In genomic region chr7:120201231-120201744, GRCm38 (mm10) we compare ENCODE assay signal across 9 mouse cellular contexts. TPM values are rescaled to one million over a fixed set of nuclear protein-coding genes. Genes with fewer than 3 reads are reported as not detected.
DNase-seq lines count a peak whose midpoint lies in the region; ATAC-seq and TF ChIP-seq lines count a peak whose summit lies in the region.
"Had no signal": no experiment of that assay in that cellular context is flagged by ENCODE, and none has a peak within 500 bp of the region (broad histone marks: within the 10 kb centered on the region; RNA-seq: fewer than 3 reads in every experiment).

No protein-coding gene starts in this region.

- no peak overlapping the region for H3ac ChIP-seq in myocyte (ENCODE audit: control insufficient read depth, insufficient read length)

- peak; percentile 51 for DNase-seq in adrenal gland, postnatal 25 days
- DNase-seq in embryonic facial prominence, embryonic 11.5 days (ENCODE audit: low spot score), result no peak
- no peak for DNase-seq in gastrocnemius, postnatal 10 days
- no peak for DNase-seq in frontal cortex, postnatal 36 days (ENCODE audit: low spot score in 2 of 2)

- H3K36me3 ChIP-seq in embryonic facial prominence, embryonic 11.5 days (replicated peaks; ENCODE audit: control insufficient read depth, insufficient read depth, low read depth, low read length), result no peaks in the 10 kb centered on the region
- H3K36me3 ChIP-seq in hindbrain, embryonic 13.5 days, result no peaks in the 10 kb centered on the region
- no peaks in the 10 kb centered on the region for H3K36me3 ChIP-seq in limb, embryonic 13.5 days
- no peaks in the 10 kb centered on the region for H3K36me3 ChIP-seq in myocyte (ENCODE audit: control insufficient read depth, insufficient read depth)

- H3K27me3 ChIP-seq in embryonic facial prominence, embryonic 11.5 days (ENCODE audit: control insufficient read depth, insufficient read depth, low read length), result no peaks in the 10 kb centered on the region
- peaks cover 41% of the 10 kb centered on the region for H3K27me3 ChIP-seq in hindbrain, embryonic 13.5 days
- peaks cover 42% of the 10 kb centered on the region for H3K27me3 ChIP-seq in limb, embryonic 13.5 days
- H3K27me3 ChIP-seq in myocyte (ENCODE audit: control insufficient read depth, insufficient read depth, insufficient read length), result no peaks in the 10 kb centered on the region

- no peak for ATAC-seq in embryonic facial prominence, embryonic 11.5 days (replicated peaks; ENCODE audit: insufficient number of reproducible peaks, low FRiP score, low TSS enrichment, low read depth)
- no peak for ATAC-seq in hindbrain, embryonic 13.5 days (ENCODE audit: low FRiP score)
- ATAC-seq in limb, embryonic 13.5 days (ENCODE audit: low FRiP score, low read depth), result no peak
- ATAC-seq in frontal cortex, adult (ENCODE audit: low TSS enrichment), result no peak

- peak overlapping the region; percentile 46 for H3K9ac ChIP-seq in embryonic facial prominence, embryonic 11.5 days (replicated peaks; ENCODE audit: low read length)
- H3K9ac ChIP-seq in hindbrain, embryonic 13.5 days, result no peak overlapping the region; the same call in 1 of the 2 replicates
- H3K9ac ChIP-seq in limb, embryonic 13.5 days, result peak overlapping the region; percentile 53; the same call in 1 of the 2 replicates

- no peak overlapping the region for H3K27ac ChIP-seq in embryonic facial prominence, embryonic 11.5 days (replicated peaks; ENCODE audit: low read depth, low read length)
- no peak overlapping the region for H3K27ac ChIP-seq in hindbrain, embryonic 13.5 days
- H3K27ac ChIP-seq in limb, embryonic 13.5 days, result no peak overlapping the region

- H3K79me2 ChIP-seq in myocyte (ENCODE audit: control insufficient read depth, insufficient read depth), result no peaks in the 10 kb centered on the region

- TF ChIP-seq POLR2A in myocyte (IDR thresholded peaks at IDR 0.05; ENCODE audit: insufficient read length, low read depth), result no peak

- peaks cover 2% of the 10 kb centered on the region; the same call in 1 of the 2 replicates for H3K4me1 ChIP-seq in embryonic facial prominence, embryonic 11.5 days (ENCODE audit: control insufficient read depth, insufficient read depth, low read length)
- peaks cover 20% of the 10 kb centered on the region for H3K4me1 ChIP-seq in hindbrain, embryonic 13.5 days (replicated peaks)
- peaks cover 8% of the 10 kb centered on the region for H3K4me1 ChIP-seq in limb, embryonic 13.5 days

- H3K4me2 ChIP-seq in embryonic facial prominence, embryonic 11.5 days (ENCODE audit: low read depth, low read length), result peak overlapping the region; percentile 67
- peak overlapping the region; percentile 58 for H3K4me2 ChIP-seq in hindbrain, embryonic 13.5 days
- H3K4me2 ChIP-seq in limb, embryonic 13.5 days (replicated peaks), result peak overlapping the region; percentile 63
- H3K4me2 ChIP-seq in myocyte (ENCODE audit: low read depth), result peak overlapping the region; percentile 18

- H3K4me3 ChIP-seq in embryonic facial prominence, embryonic 11.5 days (ENCODE audit: low read depth, low read length), result peak overlapping the region; percentile 41
- peak overlapping the region; percentile 34 for H3K4me3 ChIP-seq in hindbrain, embryonic 13.5 days
- peak overlapping the region; percentile 30 for H3K4me3 ChIP-seq in limb, embryonic 13.5 days
- peak overlapping the region; percentile 12 for H3K4me3 ChIP-seq in myocyte
- H3K4me3 ChIP-seq: megakaryocyte, embryonic 14.5 days had no signal

- no peaks in the 10 kb centered on the region for H3K9me3 ChIP-seq in embryonic facial prominence, embryonic 11.5 days (replicated peaks; ENCODE audit: control insufficient read depth, low read length)
- no peaks in the 10 kb centered on the region for H3K9me3 ChIP-seq in hindbrain, embryonic 13.5 days
- no peaks in the 10 kb centered on the region for H3K9me3 ChIP-seq in limb, embryonic 13.5 days

- under 1% methylated on average over 14 of the region's 14 CpGs for WGBS in embryonic facial prominence, embryonic 11.5 days
- WGBS in hindbrain, embryonic 13.5 days, result 8% methylated on average over 14 of the region's 14 CpGs
- WGBS in limb, embryonic 13.5 days, result 2% methylated on average over 14 of the region's 14 CpGs

TF ChIP-seq in myocyte, 11 proteins besides CTCF, POLR2A, EP300 and RAD21:
- TF ChIP-seq E2F4 (IDR thresholded peaks at IDR 0.05; ENCODE audit: insufficient read depth), result no peak
- TF ChIP-seq POLR2AphosphoS2 (IDR thresholded peaks at IDR 0.05; ENCODE audit: insufficient read length, low read depth), result no peak
- no peak for TF ChIP-seq MAX (IDR thresholded peaks at IDR 0.05; ENCODE audit: low read depth)
- TF ChIP-seq REST (IDR thresholded peaks at IDR 0.05; ENCODE audit: insufficient read depth, insufficient read length), result no peak
- no peak for TF ChIP-seq TCF12 (IDR thresholded peaks at IDR 0.05; ENCODE audit: insufficient read depth, poor library complexity, severe bottlenecking)
- TF ChIP-seq SRF (IDR thresholded peaks at IDR 0.05; ENCODE audit: control insufficient read depth, insufficient read length, low read depth), result no peak
- no peak for TF ChIP-seq MYOG (IDR thresholded peaks at IDR 0.05; ENCODE audit: control insufficient read depth in 1 of 3, insufficient read depth in 1 of 3, insufficient read length in 2 of 3, low read depth in 2 of 3)
- no peak for TF ChIP-seq USF1 (IDR thresholded peaks at IDR 0.05; ENCODE audit: low read depth)
TF ChIP-seq in myocyte: peak in this region for 0.

RNA-seq across cellular contexts. Expression of gene Crym, which starts 0.6 kb away (rescaled TPM):
- 1.6 and 3.3 TPM in 2 replicates for total RNA-seq in adrenal gland, postnatal 25 days (2021)
- 142 and 181 TPM in 2 replicates for polyA plus RNA-seq in embryonic facial prominence, embryonic 11.5 days (2014; fragmentation: Nextera tagmentation; extraction: Ambion mirVana)
- polyA plus RNA-seq in hindbrain, embryonic 13.5 days (2015; fragmentation: Nextera tagmentation; extraction: Ambion mirVana), result 14.6 and 17.8 TPM in 2 replicates
- 13.1 and 18.3 TPM in 2 replicates for polyA plus RNA-seq in limb, embryonic 13.5 days (2015; fragmentation: Nextera tagmentation; extraction: Ambion mirVana)
- 9.8 TPM for polyA plus RNA-seq in myocyte (2012; fragmentation: generic; extraction: Trizol)
- total RNA-seq in gastrocnemius, postnatal 10 days (2021), result 10 to 100 TPM; 11.9 to 13.0 TPM

RNA-seq across cellular contexts. Expression of gene Abca14, which starts 2.5 kb away (rescaled TPM):
- total RNA-seq in adrenal gland, postnatal 25 days (2021), result not detected in 2 replicates
- not detected in 2 replicates for polyA plus RNA-seq in embryonic facial prominence, embryonic 11.5 days (2014; fragmentation: Nextera tagmentation; extraction: Ambion mirVana)
- polyA plus RNA-seq in hindbrain, embryonic 13.5 days (2015; fragmentation: Nextera tagmentation; extraction: Ambion mirVana), result not detected in 2 replicates
- not detected in 2 replicates for polyA plus RNA-seq in limb, embryonic 13.5 days (2015; fragmentation: Nextera tagmentation; extraction: Ambion mirVana)
- polyA plus RNA-seq in myocyte (2012; fragmentation: generic; extraction: Trizol), result not detected
- not detected for total RNA-seq in gastrocnemius, postnatal 10 days (2021)

RNA-seq across cellular contexts. Expression of gene Anks4b, which starts 27.6 kb away (rescaled TPM):
- 0.24 and 0.48 TPM in 2 replicates for total RNA-seq in adrenal gland, postnatal 25 days (2021)
- polyA plus RNA-seq in embryonic facial prominence, embryonic 11.5 days (2014; fragmentation: Nextera tagmentation; extraction: Ambion mirVana), result 0.14 TPM in 1 of 2 replicates, not detected in the other
- polyA plus RNA-seq in hindbrain, embryonic 13.5 days (2015; fragmentation: Nextera tagmentation; extraction: Ambion mirVana), result 0.05 TPM in 1 of 2 replicates, not detected in the other
- not detected in 2 replicates for polyA plus RNA-seq in limb, embryonic 13.5 days (2015; fragmentation: Nextera tagmentation; extraction: Ambion mirVana)
- not detected for polyA plus RNA-seq in myocyte (2012; fragmentation: generic; extraction: Trizol)
- under 1 TPM in 1 of 2 experiments, not detected in 1; 0.07 TPM for total RNA-seq in gastrocnemius, postnatal 10 days (2021)

RNA-seq across cellular contexts. Expression of gene Zp2, which starts 56.2 kb away (rescaled TPM):
- 0.36 TPM in 1 of 2 replicates, not detected in the other for total RNA-seq in adrenal gland, postnatal 25 days (2021)
- 0.21 TPM in 1 of 2 replicates, not detected in the other for polyA plus RNA-seq in embryonic facial prominence, embryonic 11.5 days (2014; fragmentation: Nextera tagmentation; extraction: Ambion mirVana)
- polyA plus RNA-seq in hindbrain, embryonic 13.5 days (2015; fragmentation: Nextera tagmentation; extraction: Ambion mirVana), result not detected in 2 replicates
- 0.06 and 0.10 TPM in 2 replicates for polyA plus RNA-seq in limb, embryonic 13.5 days (2015; fragmentation: Nextera tagmentation; extraction: Ambion mirVana)
- polyA plus RNA-seq in myocyte (2012; fragmentation: generic; extraction: Trizol), result 0.08 TPM
- under 1 TPM; 0.35 to 0.59 TPM for total RNA-seq in gastrocnemius, postnatal 10 days (2021)
